Mouse (Mus musculus) frontal cortex, postnatal 25 days (tissue): ENCODE results near the gene Cdc14a.
A peak's percentile ranks its signal among the peaks of the same experiment; 100 is the strongest.
"Not testable (repeated sequence)": the region's sequence is repeated elsewhere in the genome, so short reads cannot be mapped to it uniquely, and the experiment has no call there.

ENCODE experiments used
- DNase-seq, 2 experiments: peaks; one replicate each; pipeline ENCODE4 v3.0.0; 2022; ENCODE audit warnings: low spot score in 2 of 2

Gene Cdc14a

DNA sequence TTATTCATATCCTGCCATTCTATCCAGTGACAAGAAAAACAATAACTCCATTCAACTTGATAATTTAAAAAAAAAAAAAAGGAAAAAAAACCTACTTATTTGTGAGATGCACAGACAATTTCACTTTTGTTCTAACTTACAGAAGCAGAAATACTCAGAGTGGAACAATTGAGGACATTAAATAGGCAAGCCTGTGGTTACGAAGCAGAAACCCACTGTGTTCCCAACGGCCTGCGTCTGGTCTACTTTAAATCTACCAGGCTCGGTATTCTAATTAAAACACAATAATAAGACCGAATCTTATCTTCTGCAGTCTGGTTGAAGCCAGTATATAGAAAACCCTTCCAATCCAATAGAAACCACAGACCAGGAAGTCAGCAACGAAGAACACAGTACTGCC lies 50.6 kb downstream of the Cdc14a start:
- no peak for DNase-seq

DNA sequence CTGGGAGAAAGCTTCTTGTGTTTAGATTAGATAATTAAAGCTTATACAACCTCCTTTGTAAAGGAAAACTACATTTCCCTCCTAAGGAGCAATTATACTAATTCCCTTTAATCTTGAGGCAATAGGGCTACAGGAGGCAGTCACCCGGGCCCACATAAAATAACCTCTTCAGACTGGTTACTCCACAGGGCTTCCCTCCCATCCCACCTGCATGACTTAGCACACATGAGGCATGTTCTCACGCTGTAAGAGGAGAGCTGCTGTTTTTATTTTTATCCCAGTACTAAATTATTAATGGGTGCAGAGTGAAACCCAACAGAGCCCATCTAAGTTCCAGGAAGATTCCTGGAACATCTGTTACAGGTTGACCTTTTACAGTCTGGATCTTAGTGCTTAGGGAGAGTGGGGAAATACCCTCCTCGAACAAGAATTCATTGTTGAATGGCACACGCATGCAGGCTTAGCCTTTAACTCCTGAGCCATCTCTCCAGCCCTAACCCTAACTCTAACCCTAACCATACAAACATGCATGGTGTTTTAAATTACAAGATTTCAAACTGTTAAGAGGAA lies 54.9 kb downstream of the Cdc14a start:
- DNase-seq = no peak

DNA sequence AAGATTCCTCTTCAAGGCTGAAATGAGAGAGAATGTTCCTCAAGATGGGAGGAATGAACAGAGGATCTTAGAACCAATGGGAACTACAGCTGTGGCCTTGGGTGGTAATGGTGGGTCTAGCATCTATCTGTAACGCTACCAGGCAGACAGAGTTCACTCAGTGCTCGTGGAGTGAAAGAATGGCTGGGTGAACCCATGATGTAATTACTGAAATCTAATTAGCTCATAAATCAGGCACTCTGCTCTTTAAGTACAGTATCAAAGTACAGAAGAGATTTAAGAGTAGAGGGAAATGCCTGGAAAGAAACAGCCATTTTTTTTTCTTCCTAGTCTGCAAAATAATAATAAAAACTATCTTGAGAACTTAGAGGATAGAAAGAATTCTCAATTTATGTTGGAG lies 57.7 kb downstream of the Cdc14a start:
- no peak for DNase-seq

DNA sequence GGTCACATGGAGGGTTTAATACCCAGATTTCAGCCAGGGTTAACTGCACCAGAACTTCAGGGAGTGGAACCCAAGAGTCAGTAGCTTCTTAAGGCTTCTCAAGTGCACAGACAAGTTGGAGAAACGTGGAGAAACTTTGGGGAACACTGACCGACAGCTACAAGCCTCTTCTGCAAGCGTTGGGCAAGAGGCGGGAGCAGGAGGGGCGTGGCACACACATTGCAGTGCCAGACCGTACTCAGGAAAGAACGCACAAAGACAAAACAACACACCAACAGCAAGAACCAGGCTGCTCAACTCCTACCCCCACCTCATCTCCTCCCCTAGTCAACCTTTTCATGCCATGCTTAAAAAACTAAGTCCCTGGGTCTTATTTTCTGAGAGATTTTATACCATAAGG lies 61.9 kb downstream of the Cdc14a start:
- no peak for DNase-seq

GRCm38 (mm10) chr3:116361101-116361500 lies 62.7 kb downstream of the Cdc14a start:
- no peak for DNase-seq

- DNase-seq = no peak
Measured at GRCm38 (mm10) chr3:116357866-116358265, 66.0 kb downstream of the Cdc14a start.

GRCm38 (mm10) chr3:116357180-116357579 lies 66.7 kb downstream of the Cdc14a start:
- no peak for DNase-seq

DNA sequence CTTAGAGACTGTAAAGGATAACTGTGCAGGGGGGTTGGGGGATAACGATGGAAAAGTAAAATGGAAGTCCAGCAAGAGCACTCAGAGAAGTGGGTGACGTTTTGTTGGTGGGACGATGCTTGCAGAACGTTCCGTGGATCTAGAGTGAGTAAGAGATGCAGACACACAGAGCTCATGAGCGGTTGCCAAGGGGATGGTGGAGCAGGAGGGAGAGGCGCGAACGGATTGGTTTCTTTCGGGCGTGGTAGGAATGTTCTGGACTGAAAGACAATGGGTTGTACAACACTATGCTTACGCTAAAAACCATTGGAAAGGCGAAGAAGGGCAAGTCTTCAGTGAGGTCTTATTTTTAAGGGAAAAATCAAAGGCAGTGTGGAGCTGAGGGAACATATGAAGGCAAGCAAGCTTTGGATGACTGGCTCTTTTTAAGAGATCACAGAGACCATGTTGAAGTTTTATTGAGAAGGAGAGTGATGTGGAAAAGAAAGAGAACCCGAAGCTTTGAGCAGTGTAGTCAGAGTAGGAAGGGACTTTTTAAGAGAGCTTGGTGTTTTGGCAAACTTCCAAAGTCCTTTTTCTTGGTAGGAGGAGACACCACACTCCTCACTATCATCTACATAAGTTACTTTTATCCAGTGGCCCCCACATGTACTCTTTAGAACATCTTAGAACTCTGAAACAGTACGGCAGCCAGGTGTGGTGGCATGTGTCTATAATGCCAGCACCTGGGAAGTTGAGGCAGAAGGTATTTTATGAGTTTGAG lies 68.6 kb downstream of the Cdc14a start:
- no peak for DNase-seq

DNA sequence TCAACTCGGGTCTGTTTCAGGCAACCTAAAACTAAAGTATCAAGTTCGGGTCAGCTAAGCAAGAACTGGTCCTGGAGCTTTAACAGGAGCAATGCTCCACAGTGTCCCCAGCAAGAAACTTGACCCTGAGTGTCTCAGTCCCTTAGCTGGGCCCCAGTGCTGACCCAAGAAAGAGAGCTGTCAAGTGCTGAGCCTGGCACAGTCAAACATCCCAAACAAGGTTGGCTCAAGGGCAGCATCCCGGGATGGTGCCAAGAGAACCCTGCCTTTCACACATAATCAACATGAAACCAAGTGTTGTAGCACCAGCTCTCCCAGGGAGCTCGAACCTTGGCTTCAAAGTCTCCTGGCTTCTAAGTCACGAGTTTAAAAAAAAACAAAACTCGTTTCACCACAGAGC lies 71.3 kb downstream of the Cdc14a start:
- no peak for DNase-seq

DNA sequence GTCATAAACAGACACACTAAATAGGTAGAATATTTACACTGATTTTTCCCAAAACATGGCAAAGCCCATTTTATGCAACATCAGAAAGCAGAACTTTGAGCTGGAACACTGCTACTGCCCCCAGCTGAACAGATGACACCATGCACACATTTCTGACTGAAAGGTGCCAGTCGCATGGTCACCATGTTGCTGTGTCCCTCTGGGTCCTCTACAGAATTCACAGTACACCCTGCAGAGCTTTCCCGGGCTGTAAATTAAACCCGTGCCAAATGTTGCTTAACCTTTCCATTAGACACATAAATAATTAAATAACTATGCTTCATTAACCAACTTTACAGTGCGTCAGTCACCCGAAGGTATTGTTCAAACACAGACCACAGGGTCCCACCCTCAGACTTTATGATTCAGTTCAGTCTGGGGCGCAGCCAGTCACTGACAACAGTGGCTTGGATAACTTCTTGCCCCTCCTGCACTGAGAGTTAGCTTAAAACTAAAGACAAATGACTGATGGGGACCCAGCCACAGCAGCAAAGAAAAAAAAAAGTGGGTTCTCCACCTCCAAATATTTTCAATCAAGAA lies 73.4 kb downstream of the Cdc14a start:
- no peak for DNase-seq

DNA sequence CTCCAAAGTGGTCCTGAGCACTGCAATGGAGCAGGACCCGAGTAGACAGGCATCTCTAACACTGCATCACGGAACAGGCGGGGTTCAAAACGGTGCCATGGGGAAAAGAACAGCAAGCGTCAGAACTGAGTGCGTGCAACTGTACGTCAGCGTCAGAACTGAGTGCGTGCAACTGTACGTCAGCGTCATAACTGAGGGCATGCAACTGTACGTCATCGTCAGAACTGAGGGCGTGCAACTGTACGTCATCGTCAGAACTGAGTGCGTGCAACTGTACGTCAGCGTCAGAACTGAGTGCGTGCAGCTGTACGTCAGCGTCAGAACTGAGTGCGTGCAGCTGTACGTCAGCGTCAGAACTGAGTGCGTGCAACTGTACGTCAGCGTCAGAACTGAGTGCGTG lies 76.3 kb downstream of the Cdc14a start:
- not testable (repeated sequence) for DNase-seq

- no peak for DNase-seq
Measured at GRCm38 (mm10) chr3:116345245-116345644, 78.6 kb downstream of the Cdc14a start.

GRCm38 (mm10) chr3:116342251-116342650 lies 81.6 kb downstream of the Cdc14a start:
- DNase-seq = no peak

DNA sequence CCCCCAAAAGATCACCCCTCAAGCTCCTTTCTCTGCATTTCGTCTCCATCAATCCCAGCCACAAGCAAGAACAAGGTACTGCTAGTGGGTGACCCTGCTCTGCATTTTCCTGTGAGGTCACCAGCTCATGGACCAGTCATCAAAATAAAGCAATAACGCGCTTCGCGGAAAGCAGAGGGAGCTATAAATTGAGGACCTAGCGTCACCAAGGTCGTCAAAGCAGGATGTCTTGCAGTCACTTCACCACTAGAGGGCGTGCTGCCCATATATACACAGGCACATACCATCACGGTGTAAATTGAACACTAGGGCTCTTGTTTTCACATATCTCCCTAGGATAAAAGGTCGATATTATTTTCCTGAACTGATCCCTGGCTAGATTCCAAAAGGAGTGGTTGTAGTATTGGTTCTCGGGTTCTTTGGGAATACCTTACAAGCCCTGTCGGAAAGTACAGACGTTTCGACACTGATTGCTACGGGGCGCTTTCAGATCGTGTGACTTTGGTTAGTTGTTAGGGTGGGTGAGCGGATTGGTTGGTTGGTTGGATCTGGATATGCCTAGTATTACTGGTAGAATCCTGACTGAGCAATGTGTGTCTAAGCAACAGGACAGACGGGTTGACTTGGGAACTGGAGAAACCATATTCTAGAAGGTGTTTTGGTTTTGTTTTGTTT lies 82.7 kb downstream of the Cdc14a start:
- DNase-seq = peak; percentile 49 to 54

- no peak for DNase-seq
Measured at GRCm38 (mm10) chr3:116340281-116340680, 83.6 kb downstream of the Cdc14a start.

- no peak for DNase-seq
Measured at GRCm38 (mm10) chr3:116338616-116339015, 85.2 kb downstream of the Cdc14a start.

GRCm38 (mm10) chr3:116337840-116338239 lies 86.0 kb downstream of the Cdc14a start:
- DNase-seq = no peak

GRCm38 (mm10) chr3:116335036-116335435 lies 88.8 kb downstream of the Cdc14a start:
- DNase-seq = no peak

- no peak for DNase-seq
Measured at GRCm38 (mm10) chr3:116333711-116334110, 90.1 kb downstream of the Cdc14a start.

GRCm38 (mm10) chr3:116333229-116333628 lies 90.6 kb downstream of the Cdc14a start:
- no peak for DNase-seq

DNA sequence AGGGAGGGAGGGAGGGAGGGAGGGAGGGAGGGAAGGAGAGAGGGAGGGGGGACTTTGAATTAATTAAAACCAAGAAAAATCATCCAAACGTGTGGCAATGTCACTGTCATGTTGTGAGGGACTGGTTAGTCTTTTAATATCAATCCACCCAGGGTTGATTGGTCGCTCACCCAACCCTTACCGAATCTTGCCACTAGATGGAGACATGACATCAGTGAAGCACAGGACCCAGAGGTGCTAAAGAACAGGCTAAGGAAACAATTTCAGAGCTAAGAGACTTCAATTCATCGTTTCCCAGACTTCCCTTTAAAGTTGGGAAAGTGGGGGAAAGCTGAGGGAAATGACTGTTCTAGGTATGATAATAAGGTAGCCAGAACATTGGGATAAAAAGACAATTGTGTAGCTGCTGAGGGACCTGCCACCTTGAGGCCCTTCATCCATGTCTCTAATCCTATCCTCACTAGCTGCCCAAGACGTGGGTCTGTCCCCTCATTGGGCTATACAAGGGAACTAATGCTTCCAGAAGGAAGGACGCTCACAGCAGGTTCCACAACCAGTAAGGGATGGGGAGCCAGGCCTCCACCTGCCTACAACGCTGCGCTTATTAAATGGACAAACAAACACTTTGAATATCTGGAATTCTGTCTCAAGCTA lies 91.9 kb downstream of the Cdc14a start:
- peak; percentile 37 to 55 for DNase-seq

GRCm38 (mm10) chr3:116329976-116330375 lies 93.9 kb downstream of the Cdc14a start:
- DNase-seq = no peak
